In genomic region chr5:139839142-139839541, GRCm38 (mm10) we compare ENCODE assay signal across 28 mouse cellular contexts. TPM values are rescaled to one million over a fixed set of nuclear protein-coding genes. Genes with fewer than 3 reads are reported as not detected.
A peak's percentile ranks its signal among the peaks of the same experiment; 100 is the strongest.
DNase-seq lines count a peak whose midpoint lies in the region; ATAC-seq and TF ChIP-seq lines count a peak whose summit lies in the region.
"Had no signal": no experiment of that assay in that cellular context is flagged by ENCODE, and none has a peak within 500 bp of the region (broad histone marks: within the 10 kb centered on the region; RNA-seq: fewer than 3 reads in every experiment).

No protein-coding gene starts in this region.

- no peak for DNase-seq in forebrain, embryonic 10.5 days (ENCODE audit: extremely low spot score, low spot score)
- DNase-seq in limb, embryonic 14.5 days (ENCODE audit: low spot score) = no peak
- no peak for DNase-seq in limb, embryonic 10.5 days (ENCODE audit: low spot score)
- DNase-seq in 3T3-L1 (ENCODE audit: low read depth, low spot score) = peak; percentile 35
- DNase-seq in mesoderm, embryonic 11.5 days (ENCODE audit: low read depth, low spot score) = peak; percentile 39
- DNase-seq in left cerebral cortex, adult 18-20 months (ENCODE audit: low spot score in 2 of 2) = no peak
- no peak for DNase-seq in testis, postnatal 10 days (ENCODE audit: low spot score)
- DNase-seq: cerebellum, adult 11-12 months; gastrocnemius, postnatal 36 days; thymus, adult 18-20 months had no signal

- H3K36me3 ChIP-seq in forebrain, embryonic 10.5 days (replicated peaks) = no peaks in the 10 kb centered on the region
- H3K36me3 ChIP-seq in forebrain, embryonic 12.5 days (replicated peaks) = no peaks in the 10 kb centered on the region
- H3K36me3 ChIP-seq in limb, embryonic 14.5 days (ENCODE audit: control insufficient read depth, insufficient read depth, low read length) = no peaks in the 10 kb centered on the region
- H3K36me3 ChIP-seq in limb, embryonic 10.5 days = no peaks in the 10 kb centered on the region
- H3K36me3 ChIP-seq: embryonic facial prominence, embryonic 15.5 days; G1E; heart, embryonic 13.5 days; limb, embryonic 12.5 days; liver, embryonic 12.5 days; neural tube, embryonic 13.5 days; stomach, embryonic 15.5 days had no signal

- TF ChIP-seq POLR2A in limb, embryonic 14.5 days (IDR thresholded peaks at IDR 0.05; ENCODE audit: borderline replicate concordance, extremely low read depth, insufficient read depth, insufficient read length) = no peak

- ATAC-seq in forebrain, embryonic 12.5 days (ENCODE audit: low FRiP score) = no peak
- peak; percentile 39; the same call in 1 of the 2 replicates for ATAC-seq in limb, embryonic 14.5 days (ENCODE audit: low FRiP score, low read depth)
- ATAC-seq: liver, embryonic 12.5 days; Patski had no signal

- no peak overlapping the region for H3K9ac ChIP-seq in forebrain, embryonic 12.5 days
- no peak overlapping the region for H3K9ac ChIP-seq in limb, embryonic 14.5 days (ENCODE audit: low read depth, low read length, severe bottlenecking)
- H3K9ac ChIP-seq: embryonic facial prominence, embryonic 15.5 days; heart, embryonic 13.5 days; limb, embryonic 12.5 days; liver, embryonic 12.5 days; neural tube, embryonic 13.5 days; stomach, embryonic 15.5 days had no signal

- H3K27ac ChIP-seq in forebrain, embryonic 10.5 days = peak overlapping the region; percentile 56; the same call in 1 of the 2 replicates
- no peak overlapping the region for H3K27ac ChIP-seq in forebrain, embryonic 12.5 days
- no peak overlapping the region for H3K27ac ChIP-seq in limb, embryonic 14.5 days (replicated peaks; ENCODE audit: low read depth, low read length)
- H3K27ac ChIP-seq in limb, embryonic 10.5 days = no peak overlapping the region
- H3K27ac ChIP-seq: embryonic facial prominence, embryonic 15.5 days; heart, adult 2 months; heart, embryonic 13.5 days; hindbrain, postnatal 0 days; limb, embryonic 12.5 days; liver, embryonic 12.5 days; neural tube, embryonic 13.5 days; stomach, embryonic 15.5 days had no signal

- H3K4me2 ChIP-seq in forebrain, embryonic 12.5 days = no peak overlapping the region
- no peak overlapping the region for H3K4me2 ChIP-seq in limb, embryonic 14.5 days (replicated peaks; ENCODE audit: low read depth, low read length, severe bottlenecking)
- H3K4me2 ChIP-seq: embryonic facial prominence, embryonic 15.5 days; heart, embryonic 13.5 days; limb, embryonic 12.5 days; liver, embryonic 12.5 days; neural tube, embryonic 13.5 days; stomach, embryonic 15.5 days had no signal

- no peaks in the 10 kb centered on the region for H3K27me3 ChIP-seq in forebrain, embryonic 10.5 days (ENCODE audit: poor library complexity, severe bottlenecking)
- peaks cover 10% of the 10 kb centered on the region; the same call in 1 of the 2 replicates for H3K27me3 ChIP-seq in forebrain, embryonic 12.5 days
- H3K27me3 ChIP-seq in limb, embryonic 14.5 days (ENCODE audit: control insufficient read depth, insufficient read depth, low read length) = no peaks in the 10 kb centered on the region
- H3K27me3 ChIP-seq in limb, embryonic 10.5 days (ENCODE audit: low read depth, poor library complexity, severe bottlenecking) = no peaks in the 10 kb centered on the region
- H3K27me3 ChIP-seq: embryonic facial prominence, embryonic 15.5 days; Patski; stomach, embryonic 15.5 days had no signal

- H3K9me3 ChIP-seq in forebrain, embryonic 10.5 days = no peaks in the 10 kb centered on the region
- H3K9me3 ChIP-seq in forebrain, embryonic 12.5 days = no peaks in the 10 kb centered on the region
- H3K9me3 ChIP-seq in limb, embryonic 14.5 days (ENCODE audit: control insufficient read depth, low read length) = no peaks in the 10 kb centered on the region
- no peaks in the 10 kb centered on the region for H3K9me3 ChIP-seq in limb, embryonic 10.5 days (replicated peaks)
- H3K9me3 ChIP-seq: embryonic facial prominence, embryonic 15.5 days; G1E; liver, embryonic 12.5 days; stomach, embryonic 15.5 days had no signal

- H3K4me3 ChIP-seq in forebrain, embryonic 10.5 days = no peak overlapping the region
- no peak overlapping the region for H3K4me3 ChIP-seq in forebrain, embryonic 12.5 days (replicated peaks)
- no peak overlapping the region for H3K4me3 ChIP-seq in limb, embryonic 14.5 days (replicated peaks; ENCODE audit: low read length)
- no peak overlapping the region for H3K4me3 ChIP-seq in limb, embryonic 10.5 days
- H3K4me3 ChIP-seq: embryonic facial prominence, embryonic 15.5 days; heart, adult 2 months; heart, embryonic 13.5 days; limb, embryonic 12.5 days; liver, embryonic 12.5 days; neural tube, embryonic 13.5 days; stomach, embryonic 15.5 days had no signal

- WGBS in forebrain, embryonic 10.5 days = 36% methylated on average over 3 of the region's 3 CpGs
- WGBS in forebrain, embryonic 12.5 days = 29% methylated on average over 3 of the region's 3 CpGs
- WGBS in limb, embryonic 14.5 days = 58% methylated on average over 3 of the region's 3 CpGs
- 58% methylated on average over 3 of the region's 3 CpGs for WGBS in limb, embryonic 10.5 days

- peaks cover 9% of the 10 kb centered on the region for H3K4me1 ChIP-seq in forebrain, embryonic 10.5 days
- H3K4me1 ChIP-seq in forebrain, embryonic 12.5 days = peaks cover 5% of the 10 kb centered on the region; the same call in 1 of the 2 replicates
- H3K4me1 ChIP-seq in limb, embryonic 14.5 days (ENCODE audit: control insufficient read depth, insufficient read depth, low read length) = no peaks in the 10 kb centered on the region
- H3K4me1 ChIP-seq in limb, embryonic 10.5 days = peaks cover 4% of the 10 kb centered on the region; the same call in 1 of the 2 replicates
- H3K4me1 ChIP-seq: embryonic facial prominence, embryonic 15.5 days; heart, embryonic 13.5 days; liver, embryonic 12.5 days; stomach, embryonic 15.5 days had no signal

RNA-seq across cellular contexts. Expression of gene Psmg3, which starts 12.5 kb away (rescaled TPM):
- 99.7 and 103 TPM in 2 replicates for polyA plus RNA-seq in forebrain, embryonic 10.5 days (2016; fragmentation: Nextera tagmentation; extraction: Ambion mirVana)
- 72.5 and 75.8 TPM in 2 replicates for polyA plus RNA-seq in forebrain, embryonic 12.5 days (2016; fragmentation: Nextera tagmentation; extraction: Ambion mirVana)
- 47.8 and 51.8 TPM in 2 replicates for polyA plus RNA-seq in limb, embryonic 14.5 days (2012; rRNA removed)
- 65.6 and 69.0 TPM in 2 replicates for polyA plus RNA-seq in limb, embryonic 14.5 days (2014; fragmentation: Nextera tagmentation; extraction: Ambion mirVana)
- polyA plus RNA-seq in limb, embryonic 10.5 days (2016; fragmentation: Nextera tagmentation; extraction: Ambion mirVana) = 89.9 and 116 TPM in 2 replicates
- 10 to 100 TPM; 19.3 TPM for total RNA-seq in left cerebral cortex, adult 18-20 months (2021)

RNA-seq across cellular contexts. Expression of gene Gm26938, which starts 12.9 kb away (rescaled TPM):
- polyA plus RNA-seq in forebrain, embryonic 10.5 days (2016; fragmentation: Nextera tagmentation; extraction: Ambion mirVana) = 0.31 TPM in 1 of 2 replicates, not detected in the other
- polyA plus RNA-seq in forebrain, embryonic 12.5 days (2016; fragmentation: Nextera tagmentation; extraction: Ambion mirVana) = 0.76 TPM in 1 of 2 replicates, not detected in the other
- polyA plus RNA-seq in limb, embryonic 14.5 days (2012; rRNA removed) = not detected in 2 replicates
- not detected in 2 replicates for polyA plus RNA-seq in limb, embryonic 14.5 days (2014; fragmentation: Nextera tagmentation; extraction: Ambion mirVana)
- not detected in 2 replicates for polyA plus RNA-seq in limb, embryonic 10.5 days (2016; fragmentation: Nextera tagmentation; extraction: Ambion mirVana)
- total RNA-seq in left cerebral cortex, adult 18-20 months (2021) = not detected
- total RNA-seq: adrenal gland, adult 2 months; adrenal gland, postnatal 4 days; CH12.LX; G1E; gastrocnemius, postnatal 36 days; heart, adult 2 months; heart, postnatal 14 days; hindbrain, postnatal 0 days; layer of hippocampus, postnatal 14 days had no signal
- polyA plus RNA-seq: adrenal gland, adult 2 months; cortical plate, adult 2 months; embryonic facial prominence, embryonic 15.5 days; G1E; heart, adult 2 months; heart, embryonic 13.5 days; hindbrain, postnatal 0 days; liver, embryonic 12.5 days; neural tube, embryonic 13.5 days; Patski; stomach, embryonic 15.5 days had no signal

RNA-seq across cellular contexts. Expression of gene Tmem184a, which starts 19.4 kb away (rescaled TPM):
- polyA plus RNA-seq in forebrain, embryonic 10.5 days (2016; fragmentation: Nextera tagmentation; extraction: Ambion mirVana) = 1.4 and 1.8 TPM in 2 replicates
- polyA plus RNA-seq in forebrain, embryonic 12.5 days (2016; fragmentation: Nextera tagmentation; extraction: Ambion mirVana) = 0.54 and 0.85 TPM in 2 replicates
- 4.8 and 5.9 TPM in 2 replicates for polyA plus RNA-seq in limb, embryonic 14.5 days (2012; rRNA removed)
- polyA plus RNA-seq in limb, embryonic 14.5 days (2014; fragmentation: Nextera tagmentation; extraction: Ambion mirVana) = 5.7 and 6.1 TPM in 2 replicates
- polyA plus RNA-seq in limb, embryonic 10.5 days (2016; fragmentation: Nextera tagmentation; extraction: Ambion mirVana) = 2.1 and 2.2 TPM in 2 replicates
- under 1 TPM; 0.35 to 0.53 TPM for total RNA-seq in left cerebral cortex, adult 18-20 months (2021)
- total RNA-seq: megakaryocyte, adult 5-6 weeks had no signal
- polyA plus RNA-seq: Patski had no signal

RNA-seq across cellular contexts. Expression of gene Mafk, which starts 47.8 kb away (rescaled TPM):
- 9.8 and 10.1 TPM in 2 replicates for polyA plus RNA-seq in forebrain, embryonic 10.5 days (2016; fragmentation: Nextera tagmentation; extraction: Ambion mirVana)
- polyA plus RNA-seq in forebrain, embryonic 12.5 days (2016; fragmentation: Nextera tagmentation; extraction: Ambion mirVana) = 11.4 and 12.0 TPM in 2 replicates
- 6.7 and 7.3 TPM in 2 replicates for polyA plus RNA-seq in limb, embryonic 14.5 days (2012; rRNA removed)
- 6.2 and 6.6 TPM in 2 replicates for polyA plus RNA-seq in limb, embryonic 14.5 days (2014; fragmentation: Nextera tagmentation; extraction: Ambion mirVana)
- 7.1 and 8.1 TPM in 2 replicates for polyA plus RNA-seq in limb, embryonic 10.5 days (2016; fragmentation: Nextera tagmentation; extraction: Ambion mirVana)
- 1 to 10 TPM; 8.9 to 9.2 TPM for total RNA-seq in left cerebral cortex, adult 18-20 months (2021)

Comparison
In these comparisons a context has a peak if more than half of its experiments do, and no peak if none do; other contexts are left out.
1. DNase-seq: peak in 3T3-L1 (single experiment) and mesoderm, embryonic 11.5 days (single experiment); none in forebrain, embryonic 10.5 days (single experiment), limb, embryonic 14.5 days (single experiment), limb, embryonic 10.5 days (single experiment), left cerebral cortex, adult 18-20 months (0 of 2) and testis, postnatal 10 days (single experiment).